Mouse (Mus musculus) heart, adult 11 months (tissue): ENCODE results near the gene Hist1h3g.
"Not testable (repeated sequence)": the region's sequence is repeated elsewhere in the genome, so short reads cannot be mapped to it uniquely, and the experiment has no call there.

Experiments used
- DNase-seq: peaks from one replicate; pipeline ENCODE4 v3.0.0; 2022

Gene Hist1h3g

GRCm38 (mm10) chr13:23560699-23561098, 25.5 kb downstream of the Hist1h3g start:
- not testable (repeated sequence) for DNase-seq

- DNase-seq: not testable (repeated sequence)
These were observed 26.3 kb downstream of the Hist1h3g start for GRCm38 (mm10) chr13:23561531-23561882.

GRCm38 (mm10) chr13:23561883-23562659, 26.8 kb downstream of the Hist1h3g start, which contains the start of gene Hist1h3e:
Gene Hist1h3e, minus strand, starts transcription at chr13:23562369.
- peak; percentile 99 for DNase-seq

GRCm38 (mm10) chr13:23562699-23563462, 27.7 kb downstream of the Hist1h3g start:
- DNase-seq: peak; percentile 90

- no peak for DNase-seq
These were observed 29.3 kb downstream of the Hist1h3g start for GRCm38 (mm10) chr13:23564482-23564881.

- not testable (repeated sequence) for DNase-seq
These were observed 35.2 kb downstream of the Hist1h3g start for GRCm38 (mm10) chr13:23570261-23571021.

GRCm38 (mm10) chr13:23571022-23571503, 35.8 kb downstream of the Hist1h3g start, which contains the start of the genes Hist1h2ae and Hist1h2bg:
Gene Hist1h2ae, minus strand, starts transcription at chr13:23571220.
Gene Hist1h2bg, plus strand, starts transcription at chr13:23571396.
- peak; percentile 98 for DNase-seq

- not testable (repeated sequence) for DNase-seq
These were observed 36.4 kb downstream of the Hist1h3g start for GRCm38 (mm10) chr13:23571504-23572217.

- DNase-seq: no peak
These were observed 37.2 kb downstream of the Hist1h3g start for GRCm38 (mm10) chr13:23572218-23573033.

GRCm38 (mm10) chr13:23573034-23573897, 38.0 kb downstream of the Hist1h3g start:
- peak; percentile 88 for DNase-seq

- DNase-seq: peak; percentile 99
These were observed 38.8 kb downstream of the Hist1h3g start, which contains the start of the genes Hist1h2bf and Hist1h2ad for GRCm38 (mm10) chr13:23573898-23574524. Gene Hist1h2bf, minus strand, starts transcription at chr13:23574196. Gene Hist1h2ad, plus strand, starts transcription at chr13:23574381.

- peak; percentile 50 for DNase-seq
These were observed 39.4 kb downstream of the Hist1h3g start for GRCm38 (mm10) chr13:23574546-23575170.

- DNase-seq: peak; percentile 97
These were observed 40.1 kb downstream of the Hist1h3g start, which contains the start of gene Hist1h3d for GRCm38 (mm10) chr13:23575271-23575851. Gene Hist1h3d, plus strand, starts transcription at chr13:23575763.

- peak; percentile 90 for DNase-seq
These were observed 40.7 kb downstream of the Hist1h3g start for GRCm38 (mm10) chr13:23575864-23576313.

GRCm38 (mm10) chr13:23576351-23576881, 41.2 kb downstream of the Hist1h3g start:
- peak; percentile 60 for DNase-seq

GRCm38 (mm10) chr13:23576906-23577639, 41.9 kb downstream of the Hist1h3g start:
- DNase-seq: peak; percentile 62

- DNase-seq: no peak
These were observed 42.6 kb downstream of the Hist1h3g start for GRCm38 (mm10) chr13:23577835-23578234.
